Mouse (Mus musculus): Measurements from ENCODE around the gene 1700025G04Rik.

- TF ChIP-seq CTCF (conservative IDR thresholded peaks at IDR 0.05; ENCODE audit: insufficient read depth, insufficient read length, low read depth, low read length) (0 out of 2 replicates have a peak, but pooled peaks have one; percentile 1), POLR2A (IDR thresholded peaks at IDR 0.05; ENCODE audit: low read depth, low read length) (no peak)
Observed at GRCm38 (mm10) chr1:152019196-152019595, 70.7 kb downstream of the 1700025G04Rik start.
